Mouse (Mus musculus) adrenal gland, postnatal 4 days (tissue): ENCODE measurements around the gene Tmem110. TPM values are rescaled to one million over a fixed set of nuclear protein-coding genes. Genes with fewer than 3 reads are reported as not detected.
A peak's percentile ranks its signal among the peaks of the same experiment; 100 is the strongest.

Experiments used
- DNase-seq, 2 experiments: peaks; one replicate each; pipeline ENCODE4 v3.0.0; 2021 to 2022; ENCODE audit warnings: low spot score in 2 of 2, mixed read lengths in 2 of 2
- long read RNA-seq, 2 experiments: library from polyadenylated mRNA; stranded (forward); transcript quantifications; one replicate each; pipeline ENCODE4 v2.0.0; 2021
- total RNA-seq, 2 experiments: library from RNA; stranded (reverse); gene quantifications; 2 replicates each; pipeline ENCODE4 v1.2.3; 2021

Tmem110 gene
- total RNA-seq = 10 to 100 TPM; 22.2 to 24.4 TPM
- long read RNA-seq, experiment 1, transcript Tmem110-201 (8 exons, 3,742 nt) = major isoform, 17 of 19 reads
- long read RNA-seq, experiment 1, partial matches to known transcripts = 0 of 19 reads
- long read RNA-seq, experiment 1, other reads (novel, unspliced or antisense) = 2 of 19 reads
- long read RNA-seq, experiment 2, transcript Tmem110-201 (8 exons, 3,742 nt) = major isoform, 30 of 45 reads
- long read RNA-seq, experiment 2, partial matches to known transcripts = 9 of 45 reads
- long read RNA-seq, experiment 2, other reads (novel, unspliced or antisense) = 4 of 45 reads

- peak; percentile 57 to 66 for DNase-seq
Measured at GRCm38 (mm10) chr14:30825476-30826131, at the start of gene Tmem110. Gene Tmem110, plus strand, starts transcription at chr14:30825590.

DNA sequence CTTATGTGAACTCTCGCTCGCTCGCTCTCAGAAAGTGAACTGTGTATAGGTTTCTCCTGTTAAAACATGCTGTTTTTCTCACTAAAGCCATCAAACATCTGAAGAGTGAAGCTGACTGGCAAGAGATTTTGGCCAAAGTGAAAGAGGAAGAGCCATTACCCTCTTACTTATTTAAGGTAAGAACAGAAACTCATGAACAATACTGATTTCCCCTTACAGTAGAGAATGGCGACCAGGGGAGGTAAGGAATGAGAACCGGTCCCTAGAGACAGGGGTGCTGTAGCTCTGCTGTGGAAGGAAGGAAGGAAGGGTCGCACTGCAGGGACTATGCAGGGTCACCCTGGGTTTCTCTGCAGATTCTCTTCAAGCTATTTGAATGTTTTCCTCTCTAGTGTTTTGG, 40.8 kb upstream of the Tmem110 start:
- DNase-seq = no peak

GRCm38 (mm10) chr14:30789471-30789870, 35.9 kb upstream of the Tmem110 start:
- no peak for DNase-seq

- no peak for DNase-seq
Measured at GRCm38 (mm10) chr14:30792871-30793270, 32.5 kb upstream of the Tmem110 start.

DNA sequence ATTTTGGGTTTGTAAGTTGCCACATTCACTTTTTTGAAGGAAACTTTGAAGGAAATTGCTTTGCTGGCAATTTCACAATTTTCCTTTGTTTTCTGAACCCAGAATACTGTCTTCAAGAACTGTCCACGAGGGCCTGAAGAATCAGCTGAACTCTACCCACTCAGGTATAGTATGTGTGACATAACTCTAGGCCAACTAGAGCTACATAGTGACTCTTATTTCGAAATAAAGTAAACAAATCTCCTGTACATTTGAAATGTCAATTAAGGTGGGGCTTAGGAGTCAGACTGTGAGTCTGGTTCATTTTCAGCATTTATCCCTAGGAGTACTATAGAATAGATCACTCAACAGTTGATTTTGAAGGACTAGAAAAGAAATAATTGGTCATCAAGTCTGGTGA, 23.6 kb upstream of the Tmem110 start:
- no peak for DNase-seq

- DNase-seq = no peak
Measured at GRCm38 (mm10) chr14:30821136-30821535, 4.3 kb upstream of the Tmem110 start.

- DNase-seq = no peak
Measured at GRCm38 (mm10) chr14:30824456-30824995, 864 bp upstream of the Tmem110 start.

GRCm38 (mm10) chr14:30825021-30825475, 342 bp upstream of the Tmem110 start:
- DNase-seq = no peak

DNA sequence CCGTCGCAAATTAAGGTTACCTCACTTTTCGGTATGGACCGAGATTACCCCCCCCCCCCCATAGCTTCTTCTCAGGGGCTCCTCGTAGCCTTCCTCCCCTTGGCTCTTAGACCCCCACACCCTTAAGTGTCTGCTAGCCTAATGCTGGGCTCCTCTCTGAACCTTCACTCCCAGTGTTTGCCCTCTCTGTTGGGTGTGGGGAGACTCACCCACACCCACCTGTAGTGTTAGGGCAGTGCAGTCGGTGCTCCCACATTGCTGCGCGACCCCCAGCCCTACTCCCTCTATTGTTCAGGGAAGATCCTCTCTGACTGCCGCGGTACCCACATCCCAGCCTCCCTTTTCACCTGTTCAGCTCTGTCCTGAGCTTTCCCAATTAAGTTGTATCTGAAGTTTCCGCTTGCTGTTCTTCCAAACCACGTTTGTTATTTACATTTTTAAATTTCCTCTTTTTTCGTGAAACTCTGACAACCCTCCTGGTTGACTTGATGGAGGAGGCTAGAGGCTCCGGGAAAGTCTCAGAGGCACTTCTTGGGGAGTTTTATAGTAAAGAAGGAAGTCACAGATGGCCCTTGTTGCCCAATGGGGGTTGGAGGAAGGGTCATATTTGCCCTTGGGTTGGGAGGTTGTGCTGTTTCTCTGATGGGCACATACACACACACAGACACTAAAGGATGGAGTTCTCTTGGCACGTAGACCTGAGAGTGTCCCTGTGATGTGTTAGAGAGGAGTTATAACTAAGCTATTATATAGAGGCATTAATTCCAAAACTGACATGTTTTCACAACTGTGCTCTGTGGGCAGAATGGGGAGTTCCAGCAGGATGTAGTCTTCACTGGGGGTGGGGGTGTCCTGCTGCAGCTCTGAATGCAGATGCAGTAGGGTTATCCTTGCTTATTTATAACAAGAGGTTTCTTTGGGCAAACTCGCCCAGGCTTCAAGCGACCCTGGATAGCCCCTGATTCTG, 1.1 kb downstream of the Tmem110 start:
- DNase-seq = no peak

GRCm38 (mm10) chr14:30827480-30827879, 2.1 kb downstream of the Tmem110 start:
- no peak for DNase-seq

GRCm38 (mm10) chr14:30828077-30828476, 2.7 kb downstream of the Tmem110 start:
- no peak for DNase-seq

DNA sequence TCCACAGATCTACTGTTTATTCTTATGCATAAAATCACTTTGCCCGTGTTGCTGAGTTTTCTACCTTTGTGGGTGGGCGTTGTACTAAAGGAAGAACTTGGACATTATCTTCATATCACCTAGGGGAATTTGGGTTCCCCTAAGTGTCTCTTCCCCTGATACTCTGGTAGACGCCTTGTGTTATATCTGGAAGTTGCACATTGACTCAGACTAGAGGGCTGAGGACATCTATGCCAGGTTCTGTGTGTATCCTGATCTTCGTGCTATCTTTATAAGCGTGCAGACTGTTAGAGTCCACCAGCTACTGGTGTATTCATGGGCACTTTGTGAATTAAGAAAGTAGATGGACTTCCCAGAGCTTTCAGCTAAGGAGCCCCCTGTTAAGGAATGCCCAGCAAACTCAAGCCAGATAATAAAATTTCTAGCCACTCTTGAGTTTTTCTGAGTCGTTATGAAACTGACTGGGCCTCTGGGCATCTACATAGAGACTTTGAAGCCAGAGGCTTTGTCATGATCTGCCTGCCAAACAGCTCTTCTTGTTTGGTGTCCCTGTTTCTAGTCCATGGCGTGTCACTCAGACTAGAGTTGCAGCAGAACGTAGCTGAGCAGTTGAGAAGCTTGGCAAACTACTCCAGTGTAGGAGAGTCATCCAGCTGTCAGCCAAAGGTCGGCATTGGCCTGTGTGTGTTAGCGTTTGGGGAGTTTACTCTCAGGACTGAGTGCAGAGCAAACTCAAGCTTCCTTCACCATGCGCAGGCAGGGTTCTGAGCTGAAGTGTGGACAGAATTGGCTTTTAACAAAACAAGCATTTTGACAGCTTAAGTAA, 3.5 kb downstream of the Tmem110 start:
- DNase-seq = no peak

GRCm38 (mm10) chr14:30837416-30837996, 12.1 kb downstream of the Tmem110 start:
- DNase-seq = no peak

GRCm38 (mm10) chr14:30843701-30844100, 18.3 kb downstream of the Tmem110 start:
- DNase-seq = no peak

DNA sequence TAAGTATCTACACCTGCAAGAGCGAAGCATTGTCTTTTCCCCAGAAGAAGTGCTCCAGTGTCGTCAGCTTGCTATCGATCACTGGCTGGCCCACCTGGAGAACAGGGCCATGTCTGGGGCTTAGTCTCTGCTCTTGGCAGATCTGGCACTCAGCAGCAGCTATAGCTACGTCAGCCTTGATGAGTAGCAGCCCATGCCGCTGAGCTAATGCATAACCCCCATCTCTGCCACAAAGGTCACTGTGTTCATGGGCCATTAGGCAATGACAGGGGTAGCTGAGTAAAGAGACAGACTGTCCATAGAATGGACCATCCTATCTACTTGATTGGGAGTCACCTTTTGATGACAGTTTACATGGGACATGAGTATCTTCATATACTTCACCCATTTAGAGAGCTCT, 25.1 kb downstream of the Tmem110 start:
- no peak for DNase-seq

DNA sequence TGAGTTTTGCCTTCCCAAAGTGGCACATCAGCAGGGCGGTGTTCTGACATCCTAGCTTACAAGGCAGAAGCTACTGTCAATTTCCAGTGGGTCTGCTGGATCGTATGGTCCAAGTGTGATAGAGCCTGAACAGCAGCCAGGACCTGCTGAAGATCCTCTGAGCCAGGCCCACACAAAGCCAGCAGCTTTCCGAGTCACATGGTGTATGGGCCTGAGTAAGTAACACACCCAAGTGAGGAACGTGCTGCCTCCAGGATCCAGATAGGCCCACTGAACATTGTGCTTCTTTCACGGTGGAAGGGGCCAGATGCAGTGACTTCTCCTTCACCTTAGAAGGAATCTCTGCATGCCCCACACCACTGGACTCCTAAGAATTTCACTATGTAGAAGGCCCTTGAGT, 26.9 kb downstream of the Tmem110 start:
- no peak for DNase-seq

GRCm38 (mm10) chr14:30855316-30855715, 29.9 kb downstream of the Tmem110 start:
- no peak for DNase-seq

DNA sequence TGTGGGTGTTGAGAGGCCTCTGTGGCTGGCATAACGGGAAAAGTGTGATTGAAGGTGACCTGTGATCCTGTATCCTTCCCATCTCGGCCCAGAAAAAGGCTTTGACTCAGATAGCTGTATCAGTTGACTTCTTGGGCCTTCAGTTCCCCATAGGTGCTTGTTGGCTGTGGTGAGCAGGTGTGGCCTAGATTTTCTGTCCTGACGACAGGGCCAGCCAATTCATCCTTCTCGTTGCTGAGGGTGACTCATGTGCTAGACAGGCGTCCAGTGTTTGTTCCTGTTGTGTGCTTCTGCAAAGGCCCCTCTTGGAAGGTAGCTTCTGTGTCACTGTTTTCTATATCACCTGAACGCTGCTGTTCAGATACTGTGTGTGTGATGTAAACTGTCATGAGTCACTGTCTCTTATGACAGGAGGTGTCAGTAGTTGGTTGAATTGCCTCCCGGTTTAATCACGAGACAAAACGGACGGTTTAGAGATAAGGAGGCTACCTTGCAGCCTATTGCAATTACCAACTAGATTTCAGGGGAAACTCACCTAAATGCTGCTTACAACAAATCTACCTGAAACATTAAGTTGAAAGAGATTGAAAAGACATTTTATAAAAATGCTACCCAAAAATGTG, 31.6 kb downstream of the Tmem110 start:
- DNase-seq = no peak

GRCm38 (mm10) chr14:30857990-30858389, 32.6 kb downstream of the Tmem110 start:
- no peak for DNase-seq
